Mouse (Mus musculus): Measurements from ENCODE around the gene Arl8a.
"Not testable (repeated sequence)": the region's sequence is repeated elsewhere in the genome, so short reads cannot be mapped to it uniquely, and the experiment has no call there.

DNA sequence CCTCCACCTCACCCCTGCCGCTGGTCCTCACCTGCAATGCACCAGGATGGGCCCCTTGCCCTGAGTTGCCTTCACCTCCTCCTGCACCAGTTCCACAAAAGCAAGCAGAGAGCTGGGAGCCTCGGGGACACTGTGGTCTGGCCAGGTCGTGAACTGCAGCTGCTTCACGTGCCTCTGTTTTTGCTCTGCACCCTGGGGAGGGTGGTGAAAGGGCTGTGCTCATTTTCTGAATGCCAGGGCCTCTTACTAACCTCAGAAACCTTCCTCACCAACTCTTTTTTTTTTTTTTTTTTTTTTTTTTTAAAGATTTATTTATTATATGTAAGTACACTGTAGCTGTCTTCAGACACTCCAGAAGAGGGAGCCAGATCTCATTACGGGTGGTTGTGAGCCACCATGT lies 35.4 kb upstream of the Arl8a start:
- not testable (repeated sequence) for TF ChIP-seq CTCF (IDR thresholded peaks at IDR 0.05; ENCODE audit: low read depth, low read length); POLR2A (IDR thresholded peaks at IDR 0.05; ENCODE audit: extremely low read depth, insufficient read depth, low read length)
